Mouse (Mus musculus) cerebellum, adult 11-12 months (tissue): Measurements from ENCODE around the gene Rnf40.

Experiments used
- DNase-seq: peaks from one replicate; pipeline ENCODE4 v3.0.0; 2022

The Rnf40 gene

DNA sequence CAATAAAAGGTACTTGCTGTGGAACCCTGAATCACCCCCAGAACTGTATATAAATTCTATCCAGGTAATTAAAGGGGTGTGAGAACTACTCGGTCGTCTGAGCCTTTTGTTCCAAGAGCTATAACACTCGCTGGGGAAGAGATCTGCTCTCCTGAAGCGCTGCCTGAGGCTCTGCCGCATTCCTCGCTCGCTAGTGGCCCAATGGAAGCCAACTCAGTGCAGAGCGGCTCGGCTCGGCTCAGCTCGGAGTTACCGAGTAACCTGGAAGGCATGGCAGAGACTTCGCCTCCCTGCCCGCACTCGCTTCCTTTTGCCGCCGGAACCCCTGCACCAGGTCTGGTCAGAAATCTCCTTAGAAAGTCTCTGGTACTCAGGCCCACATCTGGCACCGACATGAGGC, 63.5 kb downstream of the Rnf40 start:
- no peak for DNase-seq

DNA sequence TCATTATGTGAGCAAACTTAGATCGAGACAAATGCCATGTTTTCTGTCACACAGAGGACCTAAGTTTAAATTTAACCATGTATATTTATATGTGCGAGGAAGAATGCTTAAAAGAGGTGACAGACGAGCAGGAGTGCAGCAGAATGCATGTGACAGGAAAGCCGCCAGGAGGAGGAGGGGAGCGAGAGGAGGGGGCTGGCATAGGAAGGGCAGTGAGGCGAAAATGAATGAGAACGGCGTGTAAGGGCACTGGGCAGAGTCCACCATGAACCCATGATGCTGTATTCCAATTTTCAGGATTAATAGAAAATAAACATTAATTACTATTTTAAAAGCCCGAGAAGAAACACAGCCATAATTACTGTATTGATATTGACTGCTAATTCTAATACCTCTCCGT, 65.8 kb downstream of the Rnf40 start:
- no peak for DNase-seq
